Mouse (Mus musculus) ovary, postnatal 14 days (tissue): ENCODE measurements around the gene Smchd1.
"Not testable (repeated sequence)": the region's sequence is repeated elsewhere in the genome, so short reads cannot be mapped to it uniquely, and the experiment has no call there.

Experiments
- DNase-seq: peaks from one replicate; pipeline ENCODE4 v3.0.0; 2022; ENCODE audit warnings: low spot score

Gene Smchd1

DNA sequence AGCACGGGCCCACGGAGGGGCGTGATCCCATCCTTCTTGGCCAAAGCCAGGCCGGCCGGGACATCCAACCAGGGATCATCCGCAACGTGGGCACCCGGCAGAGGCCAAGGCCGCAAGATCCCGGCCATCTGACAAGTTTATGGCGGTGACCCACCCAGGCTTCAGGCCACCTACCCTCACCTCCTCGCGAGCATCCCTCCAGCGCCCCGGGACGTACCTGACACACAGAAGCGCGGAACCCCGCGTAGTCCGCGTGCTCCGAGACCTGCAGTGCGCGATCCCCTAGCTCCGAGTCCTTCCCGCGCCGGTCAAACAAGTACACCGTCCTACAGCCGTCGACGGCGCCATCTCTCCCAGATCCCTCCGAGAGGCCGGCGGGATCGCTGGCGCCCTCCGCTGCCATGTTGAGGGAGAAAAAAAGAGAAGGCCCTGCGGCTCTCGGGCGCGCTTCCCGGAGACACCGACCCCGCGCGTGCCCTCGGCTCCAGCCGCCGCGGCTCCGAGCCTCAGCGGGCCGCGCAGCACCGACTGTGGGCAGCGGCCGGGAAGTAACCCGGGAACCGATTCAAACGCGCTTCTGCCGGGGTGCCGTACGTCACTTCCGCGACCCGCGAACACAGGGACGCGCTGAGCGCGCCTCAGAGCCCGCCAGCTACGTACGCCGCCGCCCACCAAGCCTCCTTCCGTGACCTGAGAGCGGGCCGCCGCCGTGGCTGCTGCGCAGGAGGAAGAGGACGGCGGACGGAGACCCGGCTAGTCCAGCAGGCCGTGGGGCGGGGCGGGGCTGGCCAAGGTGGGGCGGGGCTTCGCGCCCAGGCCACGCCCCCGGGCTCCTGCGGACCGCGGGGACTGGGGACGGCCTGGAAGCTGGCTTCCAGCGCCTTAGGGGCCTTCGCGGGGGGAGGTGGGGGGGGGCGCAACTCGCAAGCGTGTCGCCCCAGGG, at the start of gene Smchd1:
Smchd1 (minus strand) TSS at position 582 of the 943 bp plus-strand sequence.
- peak; percentile 90 for DNase-seq

DNA sequence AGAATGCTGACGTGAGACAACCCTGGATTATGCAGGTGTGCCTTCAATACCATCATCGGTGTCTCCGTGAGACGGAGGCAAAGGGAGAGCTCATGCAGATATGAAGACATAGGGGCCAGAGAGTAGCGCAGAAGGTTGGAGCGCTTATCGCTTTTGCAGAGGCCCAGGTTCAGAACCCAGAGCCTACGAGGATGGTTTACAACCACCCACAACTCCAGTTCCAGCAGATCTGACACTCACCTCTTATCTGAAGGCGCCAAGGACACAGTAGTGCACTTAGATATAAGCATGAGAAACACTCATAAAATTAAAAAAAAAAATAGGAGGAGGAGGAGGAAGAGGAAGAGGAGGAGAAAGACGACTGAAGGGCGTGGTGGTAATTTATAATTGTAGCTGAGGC, 35.2 kb upstream of the Smchd1 start:
- no peak for DNase-seq

DNA sequence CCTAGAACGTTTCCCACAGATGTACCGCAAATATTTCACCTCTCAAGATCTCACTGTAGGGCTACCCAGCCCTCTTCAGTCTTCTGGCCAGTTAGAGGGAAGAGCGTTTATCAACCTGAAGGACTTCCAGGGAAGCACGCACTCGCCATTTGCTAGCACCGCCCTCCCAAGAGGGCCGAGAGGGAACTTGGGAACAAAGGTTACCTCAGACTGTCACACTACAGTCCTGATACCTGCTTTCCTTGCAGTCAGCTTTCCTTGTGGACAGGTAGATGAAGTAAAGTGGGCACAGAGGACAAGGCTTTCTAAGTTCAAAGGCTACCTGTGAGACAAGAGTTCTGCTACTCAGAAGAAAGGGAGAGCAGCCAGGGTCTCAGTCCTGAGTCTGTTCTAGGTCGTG, 31.7 kb upstream of the Smchd1 start:
- no peak for DNase-seq

- no peak for DNase-seq
Observed at GRCm38 (mm10) chr17:71495784-71496183, 20.6 kb upstream of the Smchd1 start.

DNA sequence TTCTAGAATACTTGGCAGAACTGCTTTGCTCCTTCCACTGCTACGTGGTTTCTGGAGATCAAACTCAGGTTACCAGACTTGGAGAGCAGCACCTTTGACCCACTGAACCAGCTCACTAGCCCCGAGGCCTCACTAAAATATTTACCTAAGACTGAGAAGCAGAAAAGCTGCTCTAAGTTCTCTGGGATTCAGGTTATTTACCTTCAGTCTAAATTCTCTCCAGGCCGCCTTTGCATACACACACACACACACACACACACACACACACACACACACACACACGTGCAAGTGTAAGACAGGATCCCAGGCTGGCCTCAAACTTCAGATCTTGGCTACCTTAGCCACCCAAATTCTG, 16.2 kb upstream of the Smchd1 start:
- DNase-seq = no peak

- no peak for DNase-seq
Observed at GRCm38 (mm10) chr17:71490666-71491331, 15.7 kb upstream of the Smchd1 start.

DNA sequence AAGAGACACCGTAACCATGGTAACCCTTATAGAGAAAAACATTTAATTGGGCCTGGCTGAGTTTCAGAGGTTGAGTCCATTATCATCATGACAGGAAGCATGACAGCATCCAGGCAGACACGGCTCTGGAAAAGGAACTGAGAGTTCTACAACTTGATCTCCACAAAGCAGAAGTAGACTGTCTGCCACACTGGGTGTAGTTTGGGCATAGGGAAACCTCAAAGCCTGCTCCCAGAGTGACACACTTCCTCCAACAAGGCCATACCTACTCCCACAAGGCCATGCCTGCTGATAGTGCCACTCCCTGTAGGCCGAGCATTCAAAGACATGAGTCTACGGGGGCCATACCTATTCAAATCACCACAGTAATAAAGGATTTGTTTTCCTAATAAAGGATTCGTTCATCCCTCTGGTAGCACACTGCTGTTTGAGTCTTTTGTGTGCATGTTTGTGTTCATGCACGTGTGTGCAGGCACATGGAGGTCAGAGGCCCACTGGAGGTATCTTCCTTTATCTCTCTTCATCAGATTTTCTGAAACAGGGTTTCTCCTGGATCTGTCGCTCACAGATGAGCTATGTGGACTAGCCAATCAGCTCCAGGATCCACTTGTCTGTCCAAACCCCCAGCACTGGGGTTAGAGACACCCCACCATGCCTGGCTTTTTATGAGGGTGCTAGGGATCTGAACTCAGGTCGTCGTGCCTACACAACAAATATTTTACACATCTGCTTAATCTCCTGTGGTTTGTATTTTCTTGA, 14.7 kb upstream of the Smchd1 start:
- no peak for DNase-seq

DNA sequence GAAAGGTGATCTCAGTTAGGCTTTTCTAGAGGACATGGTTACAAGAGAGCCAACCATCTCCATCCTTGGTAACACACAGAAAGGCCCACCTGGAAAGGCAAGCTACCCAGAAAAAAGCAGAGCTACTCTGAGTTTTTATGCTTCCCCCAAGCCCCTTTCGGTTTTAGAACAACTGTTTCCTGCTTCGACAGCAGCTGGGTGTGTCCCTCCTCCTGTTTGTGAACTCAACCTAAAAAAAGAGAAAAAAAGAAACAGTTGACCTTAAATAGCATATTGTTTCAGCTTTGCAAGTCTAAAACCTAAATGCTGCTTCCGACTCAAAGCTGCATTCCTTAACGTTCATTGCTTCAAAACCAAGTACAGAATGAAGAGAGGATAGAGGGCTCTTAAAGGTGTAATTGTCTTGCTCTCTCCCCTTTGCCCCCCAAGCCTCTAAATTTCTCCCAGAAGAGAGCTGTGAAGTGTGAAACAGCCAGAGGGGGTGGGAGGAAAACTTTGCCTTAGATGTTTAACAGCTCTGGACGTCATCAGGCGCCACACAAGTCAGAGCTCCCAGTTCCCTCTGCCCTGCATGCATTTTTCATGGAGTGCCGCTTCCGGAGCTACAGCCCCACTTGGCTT, 11.2 kb upstream of the Smchd1 start:
- DNase-seq = no peak

GRCm38 (mm10) chr17:71485791-71486230, 10.7 kb upstream of the Smchd1 start:
- DNase-seq = no peak

DNA sequence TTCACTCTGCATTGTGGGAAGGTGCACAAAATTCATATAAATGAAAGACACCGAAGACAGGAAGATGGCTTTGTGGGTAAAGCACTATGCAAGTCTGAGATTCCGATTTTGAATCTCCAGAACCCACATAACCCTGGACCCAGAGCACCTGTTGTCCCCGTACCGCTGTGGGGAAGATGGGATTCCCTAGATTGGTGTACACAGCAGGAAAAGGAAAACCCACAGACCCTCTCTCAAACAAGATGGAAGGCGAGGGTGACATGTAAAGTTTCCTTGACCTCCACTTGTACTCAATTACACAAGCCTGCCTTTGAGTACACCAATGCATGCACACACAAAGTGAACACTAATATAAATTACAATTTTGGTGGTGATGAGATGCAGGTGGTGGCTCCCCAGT, 9.6 kb upstream of the Smchd1 start:
- DNase-seq = no peak

GRCm38 (mm10) chr17:71483418-71484060, 8.4 kb upstream of the Smchd1 start:
- DNase-seq = no peak

DNA sequence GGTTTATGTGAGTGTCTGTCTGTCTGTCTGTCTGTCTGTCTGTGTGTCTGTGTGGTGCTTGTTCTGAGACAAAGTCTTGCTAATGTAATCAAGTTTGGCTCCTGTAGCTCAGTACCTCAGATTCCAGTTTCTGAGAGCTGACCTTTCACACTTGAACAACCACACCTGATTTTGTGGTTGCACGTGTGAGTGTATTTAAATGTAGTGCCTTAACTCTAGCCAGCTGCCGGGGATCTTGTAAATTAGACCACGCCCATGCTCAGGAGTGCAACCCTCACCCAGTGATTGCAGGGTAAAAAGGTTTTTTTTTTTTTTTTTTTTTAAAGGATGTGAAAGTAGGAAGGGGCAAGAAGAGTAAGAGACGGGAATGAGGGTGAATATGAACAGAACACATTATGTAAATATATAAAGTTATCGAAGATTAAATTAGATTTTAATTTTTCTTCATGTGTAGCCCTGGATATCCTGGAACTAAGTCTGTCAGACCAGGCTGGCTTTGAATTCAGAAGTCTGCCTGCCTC, 4.3 kb upstream of the Smchd1 start:
- no peak for DNase-seq

DNA sequence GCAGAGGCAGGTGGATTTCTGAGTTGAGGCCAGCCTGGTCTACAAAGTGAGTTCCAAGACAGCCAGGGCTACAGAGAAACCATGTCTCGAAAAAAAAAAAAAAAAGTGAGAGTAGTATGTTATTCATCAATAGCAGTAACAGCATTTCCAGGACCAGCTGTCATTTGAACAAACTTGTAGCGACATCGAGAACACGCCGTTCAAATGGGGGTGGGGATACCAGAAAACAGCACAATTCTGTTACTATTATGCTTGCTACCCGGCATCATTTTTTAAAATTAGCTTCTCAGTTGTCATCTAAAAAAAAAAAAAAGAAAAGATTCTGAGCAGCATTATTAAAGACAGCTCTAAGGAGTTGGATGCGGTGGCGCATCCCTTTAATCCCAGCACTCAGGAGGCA, 2.3 kb upstream of the Smchd1 start:
- no peak for DNase-seq

GRCm38 (mm10) chr17:71476346-71477020, 1.3 kb upstream of the Smchd1 start:
- DNase-seq = no peak

GRCm38 (mm10) chr17:71475705-71476089, 554 bp upstream of the Smchd1 start:
- DNase-seq = peak; percentile 57

GRCm38 (mm10) chr17:71474128-71474527, 1.0 kb downstream of the Smchd1 start:
- no peak for DNase-seq

- DNase-seq = no peak
Observed at GRCm38 (mm10) chr17:71471261-71471660, 3.9 kb downstream of the Smchd1 start.

- DNase-seq = no peak
Observed at GRCm38 (mm10) chr17:71460312-71460711, 14.8 kb downstream of the Smchd1 start.

GRCm38 (mm10) chr17:71459818-71460217, 15.3 kb downstream of the Smchd1 start, which contains the start of gene Gm4707:
TSS of gene Gm4707 (minus strand) at chr17:71459918.
- DNase-seq = no peak

DNA sequence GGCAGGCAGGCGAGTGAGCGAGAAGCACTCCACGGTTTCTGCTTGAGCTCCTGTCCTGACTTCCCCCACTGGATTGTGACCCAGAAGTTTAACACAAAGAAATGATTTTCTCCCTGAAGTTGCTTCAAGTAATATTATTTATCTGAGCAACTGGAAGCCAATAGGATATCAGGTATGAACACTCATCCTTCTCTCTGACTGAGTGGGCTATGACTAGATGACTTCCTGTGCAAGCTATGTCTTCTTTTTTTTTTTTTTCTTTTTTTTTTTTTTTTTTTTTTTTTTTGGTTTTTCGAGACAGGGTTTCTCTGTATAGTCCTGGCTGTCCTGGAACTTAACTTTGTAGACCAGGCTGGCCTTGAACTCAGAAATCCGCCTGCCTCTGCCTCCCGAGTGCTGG, 17.8 kb downstream of the Smchd1 start:
- DNase-seq = not testable (repeated sequence)

DNA sequence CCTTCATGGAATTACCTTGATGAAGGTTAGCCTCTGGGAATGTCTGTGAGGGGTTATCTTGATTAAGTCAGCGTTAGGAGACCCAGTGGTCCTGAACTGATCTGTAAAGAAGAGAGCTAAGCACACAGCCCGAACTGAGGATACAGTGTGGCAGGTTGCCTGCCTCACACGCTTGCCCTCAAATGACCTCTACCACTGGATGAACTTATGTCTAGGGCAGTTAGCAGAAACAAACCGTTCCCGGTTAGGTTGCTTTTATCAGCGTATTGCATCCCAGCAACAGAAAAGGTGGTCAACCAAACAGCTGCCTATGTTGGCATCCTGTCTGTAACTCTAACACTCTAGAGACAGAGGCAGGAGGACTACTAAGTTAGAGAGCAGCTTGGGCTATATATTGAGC, 30.0 kb downstream of the Smchd1 start:
- DNase-seq = no peak
